Mouse (Mus musculus): ENCODE data around the gene Il17rc. TPM values are rescaled to one million over a fixed set of nuclear protein-coding genes. Genes with fewer than 3 reads are reported as not detected.

Gene Il17rc
- total RNA-seq (2023) = not detected

DNA sequence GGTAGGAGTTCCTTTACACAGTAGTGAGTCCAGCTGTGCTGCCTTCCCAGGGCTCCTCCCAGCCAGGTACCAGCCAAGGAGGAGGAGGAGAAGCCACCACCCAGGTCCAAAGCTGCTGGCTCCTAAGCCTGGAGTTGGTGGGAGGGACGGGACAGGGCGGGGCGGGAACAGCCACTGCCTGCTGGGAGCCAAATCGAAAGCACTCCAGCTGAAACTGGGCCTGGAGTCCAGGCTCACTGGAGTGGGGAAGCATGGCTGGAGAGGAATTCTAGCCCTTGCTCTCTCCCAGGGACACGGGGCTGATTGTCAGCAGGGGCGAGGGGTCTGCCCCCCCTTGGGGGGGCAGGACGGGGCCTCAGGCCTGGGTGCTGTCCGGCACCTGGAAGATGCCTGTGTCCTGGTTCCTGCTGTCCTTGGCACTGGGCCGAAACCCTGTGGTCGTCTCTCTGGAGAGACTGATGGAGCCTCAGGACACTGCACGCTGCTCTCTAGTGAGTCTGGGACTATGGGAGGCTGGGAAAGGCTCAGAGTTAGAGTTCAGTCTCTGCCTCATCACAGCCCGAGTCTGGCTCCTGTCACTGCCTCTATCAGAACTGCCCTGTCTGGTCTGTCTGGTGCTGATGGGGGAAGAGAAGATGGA is at the start of gene Il17rc:
Gene Il17rc (plus strand): TSS at position 131 of the 640 bp plus-strand sequence.

DNA sequence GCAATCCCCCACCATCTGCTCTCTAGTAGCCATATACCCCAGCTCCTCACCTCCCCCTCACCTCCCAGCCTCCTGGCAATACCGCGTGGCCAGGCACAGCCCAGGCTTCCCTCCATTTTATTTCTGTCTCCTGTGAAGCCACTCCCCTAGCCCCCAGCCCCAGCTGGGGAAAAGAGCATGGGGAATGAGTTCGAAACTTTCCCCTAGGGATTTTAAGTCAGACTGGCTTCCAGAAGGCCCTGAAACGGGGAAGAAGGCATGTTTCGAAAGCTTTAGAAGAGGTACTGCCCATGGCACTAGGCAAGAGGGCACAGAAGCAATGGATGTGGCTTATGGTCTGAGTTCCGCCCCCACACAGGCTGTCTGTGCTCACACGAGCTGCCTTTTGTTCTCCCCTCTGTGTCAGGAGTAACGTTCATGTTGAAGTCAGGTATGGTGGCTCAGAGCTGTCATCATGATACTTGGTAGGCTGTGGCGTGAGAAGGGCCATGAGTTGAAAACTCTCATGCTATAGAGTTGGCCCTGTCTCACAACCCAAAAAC is 35.5 kb upstream of the Il17rc start, which contains the start of gene Cidec:
Gene Cidec (minus strand): TSS at position 97 of the 542 bp plus-strand sequence.

DNA sequence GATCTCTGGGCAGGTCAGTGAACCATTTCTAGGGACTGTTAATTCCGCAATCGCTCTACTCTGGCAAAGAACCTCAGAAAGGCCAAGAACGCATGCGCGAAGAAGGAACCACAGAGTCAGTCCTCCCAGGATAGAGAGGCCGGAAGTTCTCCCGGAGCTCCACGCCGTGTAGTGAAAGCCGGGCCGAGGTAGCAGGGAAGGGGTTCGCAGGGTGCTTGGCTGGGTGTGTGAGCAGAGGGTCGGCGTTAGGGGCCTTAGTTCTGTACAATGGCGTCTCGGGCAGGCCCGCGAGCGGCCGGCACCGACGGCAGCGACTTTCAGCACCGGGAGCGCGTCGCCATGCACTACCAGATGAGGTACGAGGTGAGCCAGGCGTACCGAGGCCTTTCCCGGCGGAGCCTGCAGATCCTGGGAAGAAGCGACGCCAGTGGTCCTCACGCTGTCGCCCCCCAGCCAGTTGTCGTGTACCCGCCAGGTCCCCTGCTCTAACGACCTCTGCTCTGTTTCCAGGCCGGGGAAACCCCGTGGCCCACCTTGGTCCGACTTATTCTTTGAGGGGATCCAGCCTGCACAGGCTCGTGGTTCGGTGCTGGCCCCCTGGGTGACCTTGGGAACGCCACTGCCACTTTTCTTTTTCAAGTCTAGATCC is 28.7 kb upstream of the Il17rc start, which contains the start of gene Jagn1:
Gene Jagn1 (plus strand): TSS at position 128 of the 649 bp plus-strand sequence.

DNA sequence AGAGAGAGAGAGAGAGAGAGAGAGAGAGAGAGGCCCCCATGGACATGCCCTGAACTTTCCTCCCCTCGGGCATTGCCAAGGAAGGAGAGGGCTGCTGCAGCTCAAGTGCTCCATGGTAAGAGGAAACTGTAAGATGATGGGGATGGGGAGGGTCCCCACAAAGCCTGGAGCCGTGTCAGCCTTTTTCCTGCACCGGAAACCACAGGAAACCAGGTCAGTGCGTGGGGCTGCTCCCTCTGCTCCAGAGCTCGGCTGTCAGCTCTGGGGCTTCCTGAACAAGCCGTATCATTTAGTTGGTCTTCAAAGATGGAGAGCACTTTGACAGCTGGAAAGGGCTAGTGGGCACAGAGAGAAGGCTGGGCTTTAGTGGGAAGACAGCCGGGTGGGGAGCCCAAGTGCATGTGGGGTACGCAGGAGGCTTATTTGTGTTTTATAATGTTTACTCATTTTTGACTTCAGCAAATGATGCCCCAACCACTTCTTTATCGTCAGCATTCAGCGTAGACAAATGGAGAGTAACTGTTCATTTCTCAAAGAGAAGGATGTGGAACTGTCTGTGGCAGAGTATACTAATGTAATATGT is 13.2 kb upstream of the Il17rc start, which contains the start of gene Il17re:
Gene Il17re (plus strand): TSS at position 533 of the 583 bp plus-strand sequence.

DNA sequence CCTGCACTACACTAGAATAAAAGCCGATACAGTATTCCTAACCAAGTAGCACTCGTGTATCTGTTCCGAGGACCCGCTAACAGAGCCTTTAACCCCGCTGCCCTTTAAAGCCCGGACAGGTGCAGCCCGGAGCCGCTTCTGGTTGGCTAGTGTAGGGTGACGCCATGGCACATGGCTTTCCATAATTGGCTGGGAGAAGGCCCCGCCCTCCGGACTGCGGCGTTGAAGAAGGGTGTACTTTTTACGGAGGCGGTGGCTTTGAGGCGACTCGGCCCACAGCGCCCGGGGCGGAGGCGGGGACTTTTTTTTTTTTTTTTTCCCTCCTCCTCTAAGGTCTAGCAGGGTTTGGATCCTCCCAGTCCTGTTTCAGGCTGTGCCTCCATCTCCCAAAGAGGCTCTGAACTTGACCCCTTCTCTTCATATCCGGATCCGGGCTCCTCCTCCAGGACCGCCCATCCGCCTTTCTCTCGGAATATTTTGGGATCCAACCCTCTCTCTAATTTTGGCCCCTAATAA is 11.9 kb downstream of the Il17rc start, which contains the start of gene Creld1:
Gene Creld1 (plus strand): TSS at position 198 of the 516 bp plus-strand sequence.

DNA sequence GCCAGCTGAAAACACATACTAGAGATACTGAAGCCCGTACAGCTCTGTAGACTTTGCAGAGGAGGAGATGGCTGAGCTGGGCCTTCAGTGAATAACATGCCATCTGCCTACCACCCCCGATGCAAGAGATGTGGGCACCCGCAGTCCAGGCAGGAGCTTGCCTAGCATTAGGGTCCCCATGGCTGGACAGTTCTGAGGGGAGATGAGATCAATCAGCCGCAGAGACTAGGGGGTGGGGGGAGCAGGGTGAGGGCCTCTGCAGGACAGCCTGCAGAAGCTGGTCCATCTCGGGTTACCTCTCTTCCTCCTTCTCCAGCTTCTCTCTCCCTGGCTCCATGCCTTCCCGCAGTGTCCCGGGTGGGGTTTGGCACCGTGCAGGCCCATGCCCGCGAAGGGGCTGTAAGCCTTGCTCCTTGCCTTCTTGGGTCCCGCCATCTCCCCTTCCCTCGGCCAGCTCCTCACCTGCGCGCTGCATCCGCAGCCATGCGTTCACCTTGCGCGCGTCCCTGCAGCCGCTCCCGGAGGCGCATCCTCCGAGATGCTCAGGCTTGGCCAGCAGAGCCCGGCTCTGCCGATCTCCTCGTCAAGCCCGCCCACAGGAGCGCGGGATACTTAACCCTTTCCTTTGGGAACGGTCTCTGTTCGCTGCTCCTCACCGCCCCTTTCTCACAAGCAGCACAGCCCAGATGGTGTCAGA is 30.3 kb downstream of the Il17rc start, which contains the start of gene Prrt3:
Gene Prrt3 (minus strand): TSS at position 544 of the 697 bp plus-strand sequence.

DNA sequence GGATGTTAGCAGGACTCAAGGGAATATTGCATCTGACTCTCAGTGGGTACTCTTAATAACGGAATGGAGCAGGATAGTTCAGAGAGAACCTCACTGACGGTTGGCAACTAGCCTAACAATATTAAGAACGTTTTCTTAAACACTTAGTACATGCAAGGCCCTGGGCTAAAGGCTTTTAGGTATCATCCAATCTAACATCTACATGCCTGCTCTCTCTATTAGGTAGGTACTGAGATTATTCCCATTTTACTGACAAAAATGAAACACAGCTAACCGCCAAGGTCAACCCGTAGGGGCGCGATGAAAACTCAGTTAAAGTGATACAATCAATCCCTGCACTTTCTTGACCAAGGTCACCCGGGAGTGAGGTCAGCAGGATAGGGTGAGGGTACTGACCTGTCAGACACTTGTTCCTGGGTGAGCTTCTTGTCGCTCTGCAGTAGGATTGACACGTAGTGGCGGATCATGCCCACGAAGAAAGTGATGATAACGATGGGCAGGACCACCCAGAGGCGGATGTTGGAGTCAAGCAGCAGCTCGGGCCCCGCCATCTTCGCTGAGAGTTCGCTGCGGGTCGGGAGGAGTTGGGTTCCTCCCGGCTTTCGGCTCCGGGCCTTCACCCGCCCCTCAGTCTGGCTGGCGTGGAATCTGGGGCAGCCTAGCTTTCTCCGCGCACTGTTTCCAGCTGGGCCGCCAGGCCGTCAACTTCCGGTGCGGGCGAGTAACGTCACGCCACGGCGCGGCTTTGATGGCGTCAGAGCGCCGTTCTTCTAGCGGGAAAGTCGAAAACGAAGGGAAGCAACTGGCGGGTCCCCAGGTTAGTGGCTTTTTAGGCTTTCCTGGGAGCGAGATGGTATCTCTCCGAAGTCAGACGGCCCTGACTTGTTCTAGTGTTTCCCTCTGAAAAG is 60.0 kb downstream of the Il17rc start, which contains the start of the genes Emc3 and Fancd2:
Gene Emc3 (minus strand): TSS at position 721 of the 908 bp plus-strand sequence.
Gene Fancd2 (plus strand): TSS at position 751 of the 908 bp plus-strand sequence.

Other genes starting within 250 kb of the Il17rc start
- gene Mtmr14, start 233.6 kb upstream of the Il17rc start, total RNA-seq (2023) = 10 to 100 TPM; 48.3 to 50.3 TPM
- gene Cpne9, start 189.1 kb upstream of the Il17rc start, total RNA-seq (2023) = 1 to 10 TPM in 1 of 2 experiments, under 1 TPM in 1; 0.57 to 1.6 TPM
- gene Brpf1, start 164.3 kb upstream of the Il17rc start, total RNA-seq (2023) = 100 to 1,000 TPM; 110 to 113 TPM
- gene Ogg1, start 144.5 kb upstream of the Il17rc start, total RNA-seq (2023) = 10 to 100 TPM; 10.9 to 11.4 TPM
- gene Camk1, start 127.4 kb upstream of the Il17rc start, total RNA-seq (2023) = 10 to 100 TPM; 32.5 to 35.2 TPM
- gene Tada3, start 93.5 kb upstream of the Il17rc start, total RNA-seq (2023) = 10 to 100 TPM; 24.6 to 27.1 TPM
- 100 to 1,000 TPM; 474 to 514 TPM for gene Arpc4, start 93.3 kb upstream of the Il17rc start, total RNA-seq (2023)
- 10 to 100 TPM; 34.3 to 35.3 TPM for gene Ttll3, start 82.2 kb upstream of the Il17rc start, total RNA-seq (2023)
- gene Rpusd3, start 52.1 kb upstream of the Il17rc start, total RNA-seq (2023) = 1 to 10 TPM; 3.1 to 3.7 TPM
- gene Cidec, start 35.7 kb upstream of the Il17rc start, total RNA-seq (2023) = not detected
- gene Jagn1, start 28.9 kb upstream of the Il17rc start, total RNA-seq (2023) = 10 to 100 TPM; 10.6 to 11.6 TPM
- gene Il17re, start 12.9 kb upstream of the Il17rc start, total RNA-seq (2023) = not detected
- gene Creld1, start 11.9 kb downstream of the Il17rc start, total RNA-seq (2023) = 1 to 10 TPM; 2.6 to 3.2 TPM
- under 1 TPM in 1 of 2 experiments, not detected in 1; 0.13 TPM for gene Prrt3, start 30.5 kb downstream of the Il17rc start, total RNA-seq (2023)
- 10 to 100 TPM; 44.1 to 51.6 TPM for gene Emc3, start 60.2 kb downstream of the Il17rc start, total RNA-seq (2023)
- gene Fancd2, start 60.3 kb downstream of the Il17rc start, total RNA-seq (2023) = 10 to 100 TPM; 14.5 to 16.7 TPM
- not detected for gene Fancd2os, start 129.3 kb downstream of the Il17rc start, total RNA-seq (2023)
- gene Brk1, start 133.3 kb downstream of the Il17rc start, total RNA-seq (2023) = 100 to 1,000 TPM; 120 to 142 TPM
- gene Vhl, start 152.5 kb downstream of the Il17rc start, total RNA-seq (2023) = 10 to 100 TPM; 17.4 to 24.4 TPM
- gene Irak2, start 167.0 kb downstream of the Il17rc start, total RNA-seq (2023) = 100 to 1,000 TPM; 101 to 119 TPM
- gene Tatdn2, start 225.6 kb downstream of the Il17rc start, total RNA-seq (2023) = 100 to 1,000 TPM in 1 of 2 experiments, 10 to 100 TPM in 1; 90.1 to 112 TPM
- gene Ghrl, start 248.5 kb downstream of the Il17rc start, total RNA-seq (2023) = not detected